Mouse (Mus musculus): ENCODE data around the gene Cdc42ep5.

Cdc42ep5 gene

GRCm38 (mm10) chr7:4125306-4125705, 39.4 kb downstream of the Cdc42ep5 start:
- no peak for DNase-seq (ENCODE audit: low spot score in 2 of 2)

GRCm38 (mm10) chr7:4124856-4125255, 39.8 kb downstream of the Cdc42ep5 start:
- no peak for DNase-seq (ENCODE audit: low spot score in 2 of 2)

- DNase-seq (ENCODE audit: low spot score in 2 of 2): peak; percentile 36 to 39
Measured at GRCm38 (mm10) chr7:4124315-4124759, 40.3 kb downstream of the Cdc42ep5 start.

GRCm38 (mm10) chr7:4123732-4124131, 40.9 kb downstream of the Cdc42ep5 start:
- no peak for DNase-seq (ENCODE audit: low spot score in 2 of 2)

- no peak for DNase-seq (ENCODE audit: low spot score in 2 of 2)
Measured at GRCm38 (mm10) chr7:4122783-4123182, 41.9 kb downstream of the Cdc42ep5 start.

- no peak for DNase-seq (ENCODE audit: low spot score in 2 of 2)
Measured at GRCm38 (mm10) chr7:4122076-4122768, 42.4 kb downstream of the Cdc42ep5 start.

GRCm38 (mm10) chr7:4119976-4120921, 44.4 kb downstream of the Cdc42ep5 start:
- DNase-seq (ENCODE audit: low spot score in 2 of 2): no peak

- no peak for DNase-seq (ENCODE audit: low spot score in 2 of 2)
Measured at GRCm38 (mm10) chr7:4119344-4119902, 45.2 kb downstream of the Cdc42ep5 start, which contains the start of gene Ttyh1. Gene Ttyh1, plus strand, starts transcription at chr7:4119408.

- DNase-seq (ENCODE audit: low spot score in 2 of 2): no peak
Measured at GRCm38 (mm10) chr7:4117050-4117814, 47.4 kb downstream of the Cdc42ep5 start.

- no peak for DNase-seq (ENCODE audit: low spot score in 2 of 2)
Measured at GRCm38 (mm10) chr7:4111766-4112165, 52.9 kb downstream of the Cdc42ep5 start.

GRCm38 (mm10) chr7:4103411-4103810, 61.2 kb downstream of the Cdc42ep5 start:
- no peak for DNase-seq (ENCODE audit: low spot score in 2 of 2)
